Mouse (Mus musculus) midbrain, embryonic 14.5 days (tissue): ENCODE data around the gene Kcnk3. TPM values are rescaled to one million over a fixed set of nuclear protein-coding genes. Genes with fewer than 3 reads are reported as not detected.

ENCODE experiments used
- ATAC-seq: fragments of 200-750 bp; cut with Nextera tagmentation; 2 replicates; pipeline ENCODE4 v1.8.0; 2017; ENCODE audit warnings: moderate number of reproducible peaks, moderate library complexity; ENCODE audit not compliant: low FRiP score, low TSS enrichment
- DNase-seq: peaks from one replicate; pipeline ENCODE4 v3.0.0-alpha.2; 2015
- H3K27ac ChIP-seq: fragments of 300-500 bp; sonication (generic); replicated peaks from 2 replicates; pipeline ENCODE4 v1.5.1; 2014; ENCODE audit warnings: mild to moderate bottlenecking, low read depth, low read length, moderate library complexity
- H3K27me3 ChIP-seq: fragments of 300-500 bp; sonication (generic); 2 replicates; pipeline ENCODE4 v1.6.1; 2014; ENCODE audit warnings: low read length, control low read depth, mixed read lengths; ENCODE audit not compliant: control insufficient read depth, insufficient read depth
- H3K36me3 ChIP-seq: fragments of 300-500 bp; sonication (generic); 2 replicates; pipeline ENCODE4 v1.6.1; 2014; ENCODE audit warnings: low read length, control low read depth; ENCODE audit not compliant: control insufficient read depth, insufficient read depth
- H3K4me1 ChIP-seq: fragments of 300-500 bp; sonication (generic); 2 replicates; pipeline ENCODE4 v1.6.1; 2014; ENCODE audit warnings: mild to moderate bottlenecking, antibody characterized with exemption, low read length, control low read depth; ENCODE audit not compliant: control insufficient read depth, insufficient read depth
- H3K4me2 ChIP-seq: fragments of 300-500 bp; sonication (generic); 2 replicates; pipeline ENCODE4 v1.6.1; 2014; ENCODE audit warnings: mild to moderate bottlenecking, low read length, moderate library complexity
- H3K4me3 ChIP-seq: fragments of 300-500 bp; sonication (generic); replicated peaks from 2 replicates; pipeline ENCODE4 v1.5.1; 2014; ENCODE audit warnings: low read depth, low read length
- H3K9ac ChIP-seq: fragments of 300-500 bp; sonication (generic); replicated peaks from 2 replicates; pipeline ENCODE4 v1.6.1; 2014; ENCODE audit warnings: mild to moderate bottlenecking, low read length, moderate library complexity
- H3K9me3 ChIP-seq: fragments of 300-500 bp; sonication (generic); 2 replicates; pipeline ENCODE4 v1.6.1; 2016; ENCODE audit warnings: low read length, control low read depth, mixed read lengths; ENCODE audit not compliant: control insufficient read depth
- WGBS: fragments of 180-500 bp; shearing (Covaris S2); extraction: QIAGEN DNeasy Blood & Tissue Kit; methylation state at CpG from one replicate; pipeline ENCODE4 v1.1.7; 2014; 5-methylcytosine and 5-hydroxymethylcytosine counted together
- polyA plus RNA-seq: library from polyadenylated mRNA; unstranded; fragments of >200 nt; fragmentation: Nextera tagmentation; extraction: Ambion mirVana; gene quantifications from 2 replicates; pipeline ENCODE4 v1.2.1, GENCODE M21; 2014

Gene Kcnk3
- polyA plus RNA-seq, 1 experiment from 2014 or later, result 4.7 TPM

- 61% methylated on average over 5 of the region's 5 CpGs for WGBS
- peaks cover 22% of the 10 kb centered on the region for H3K27me3 ChIP-seq
- H3K27ac ChIP-seq, result no peak overlapping the region
- no peaks in the 10 kb centered on the region for H3K9me3 ChIP-seq
- ATAC-seq (no peak), DNase-seq (no peak)
- no peak overlapping the region for H3K9ac ChIP-seq
- H3K4me2 ChIP-seq, result no peak overlapping the region
- H3K36me3 ChIP-seq, result no peaks in the 10 kb centered on the region
- no peak overlapping the region for H3K4me3 ChIP-seq
- H3K4me1 ChIP-seq, result peaks cover 14% of the 10 kb centered on the region
Measured at GRCm38 (mm10) chr5:30591205-30591731, 3.3 kb downstream of the Kcnk3 start.

GRCm38 (mm10) chr5:30591786-30592185, 3.8 kb downstream of the Kcnk3 start:
- ATAC-seq (no peak), DNase-seq (no peak)
- Histone ChIP-seq H3K9me3 (no peaks in the 10 kb centered on the region), H3K27me3 (peaks cover 19% of the 10 kb centered on the region), H3K4me3 (no peak overlapping the region), H3K36me3 (no peaks in the 10 kb centered on the region), H3K4me2 (no peak overlapping the region), H3K4me1 (peaks cover 14% of the 10 kb centered on the region), H3K9ac (no peak overlapping the region), H3K27ac (no peak overlapping the region)
- 81% methylated on average over 8 of the region's 8 CpGs for WGBS

- Histone ChIP-seq H3K27me3 (peaks cover 18% of the 10 kb centered on the region), H3K4me2 (no peak overlapping the region), H3K4me1 (peaks cover 11% of the 10 kb centered on the region), H3K9ac (no peak overlapping the region), H3K36me3 (no peaks in the 10 kb centered on the region), H3K4me3 (no peak overlapping the region), H3K27ac (no peak overlapping the region), H3K9me3 (no peaks in the 10 kb centered on the region)
- no peak for ATAC-seq
- 86% methylated on average over 11 of the region's 11 CpGs for WGBS
- no peak for DNase-seq
Measured at GRCm38 (mm10) chr5:30592279-30592980, 4.5 kb downstream of the Kcnk3 start.

GRCm38 (mm10) chr5:30593360-30593759, 5.4 kb downstream of the Kcnk3 start:
- Histone ChIP-seq H3K27ac (no peak overlapping the region), H3K4me2 (no peak overlapping the region)
- WGBS, result 89% methylated on average over 11 of the region's 11 CpGs

GRCm38 (mm10) chr5:30593811-30594504, 6.0 kb downstream of the Kcnk3 start:
- peaks cover 15% of the 10 kb centered on the region for H3K27me3 ChIP-seq
- no peak overlapping the region for H3K4me3 ChIP-seq
- no peak overlapping the region for H3K4me2 ChIP-seq
- H3K9me3 ChIP-seq, result no peaks in the 10 kb centered on the region
- DNase-seq, result no peak
- ATAC-seq, result no peak
- peaks cover 5% of the 10 kb centered on the region for H3K4me1 ChIP-seq
- no peak overlapping the region for H3K27ac ChIP-seq
- no peaks in the 10 kb centered on the region for H3K36me3 ChIP-seq
- H3K9ac ChIP-seq, result no peak overlapping the region
- WGBS, result 46% methylated on average over 10 of the region's 10 CpGs

More at GRCm38 (mm10) chr5:30593360-30593759, 5.4 kb downstream of the Kcnk3 start:
- H3K9ac ChIP-seq, result no peak overlapping the region
- H3K4me1 ChIP-seq, result peaks cover 9% of the 10 kb centered on the region
- DNase-seq, result no peak
- H3K27me3 ChIP-seq, result peaks cover 18% of the 10 kb centered on the region
- no peak for ATAC-seq
- no peak overlapping the region for H3K4me3 ChIP-seq
- H3K9me3 ChIP-seq, result no peaks in the 10 kb centered on the region
- no peaks in the 10 kb centered on the region for H3K36me3 ChIP-seq

GRCm38 (mm10) chr5:30594953-30595560, 7.1 kb downstream of the Kcnk3 start:
- no peak overlapping the region for H3K9ac ChIP-seq
- ATAC-seq, result no peak

GRCm38 (mm10) chr5:30601397-30601796, 13.4 kb downstream of the Kcnk3 start:
- 42% methylated on average over 4 of the region's 4 CpGs for WGBS
- no peak overlapping the region for H3K27ac ChIP-seq
- no peak overlapping the region for H3K9ac ChIP-seq
- H3K27me3 ChIP-seq, result no peaks in the 10 kb centered on the region
- H3K4me2 ChIP-seq, result no peak overlapping the region
- no peaks in the 10 kb centered on the region for H3K9me3 ChIP-seq
- H3K4me1 ChIP-seq, result no peaks in the 10 kb centered on the region
- H3K36me3 ChIP-seq, result no peaks in the 10 kb centered on the region
- no peak overlapping the region for H3K4me3 ChIP-seq
- DNase-seq (no peak), ATAC-seq (no peak)

More at GRCm38 (mm10) chr5:30594953-30595560, 7.1 kb downstream of the Kcnk3 start:
- Histone ChIP-seq H3K27me3 (peaks cover 4% of the 10 kb centered on the region; the same call in 1 of the 2 replicates), H3K9me3 (no peaks in the 10 kb centered on the region), H3K4me3 (no peak overlapping the region), H3K36me3 (no peaks in the 10 kb centered on the region), H3K4me1 (0 out of 2 replicates have a peak, but pooled peaks cover 2% of the 10 kb centered on the region), H3K4me2 (no peak overlapping the region), H3K27ac (no peak overlapping the region)
- 37% methylated on average over 6 of the region's 6 CpGs for WGBS
- no peak for DNase-seq

GRCm38 (mm10) chr5:30603255-30603654, 15.3 kb downstream of the Kcnk3 start:
- no peak for DNase-seq
- Histone ChIP-seq H3K9me3 (no peaks in the 10 kb centered on the region), H3K4me2 (no peak overlapping the region), H3K9ac (no peak overlapping the region), H3K4me1 (no peaks in the 10 kb centered on the region), H3K27ac (no peak overlapping the region), H3K36me3 (no peaks in the 10 kb centered on the region), H3K4me3 (no peak overlapping the region), H3K27me3 (no peaks in the 10 kb centered on the region)
- WGBS, result 53% methylated on average over 3 of the region's 3 CpGs
- ATAC-seq, result no peak
